Mouse (Mus musculus) spleen, postnatal 4 days (tissue): Measurements from ENCODE around the gene Hist1h2an.
A peak's percentile ranks its signal among the peaks of the same experiment; 100 is the strongest.

ENCODE experiments used
- DNase-seq, 2 experiments: peaks; one replicate each; pipeline ENCODE4 v3.0.0; 2022; ENCODE audit warnings: low spot score in 2 of 2

Hist1h2an gene

GRCm38 (mm10) chr13:21783255-21783617 is 3.8 kb downstream of the Hist1h2an start, which contains the start of gene Hist1h3i:
Hist1h3i (minus strand) TSS chr13:21783370.
- DNase-seq, result peak; percentile 74 to 86

DNA sequence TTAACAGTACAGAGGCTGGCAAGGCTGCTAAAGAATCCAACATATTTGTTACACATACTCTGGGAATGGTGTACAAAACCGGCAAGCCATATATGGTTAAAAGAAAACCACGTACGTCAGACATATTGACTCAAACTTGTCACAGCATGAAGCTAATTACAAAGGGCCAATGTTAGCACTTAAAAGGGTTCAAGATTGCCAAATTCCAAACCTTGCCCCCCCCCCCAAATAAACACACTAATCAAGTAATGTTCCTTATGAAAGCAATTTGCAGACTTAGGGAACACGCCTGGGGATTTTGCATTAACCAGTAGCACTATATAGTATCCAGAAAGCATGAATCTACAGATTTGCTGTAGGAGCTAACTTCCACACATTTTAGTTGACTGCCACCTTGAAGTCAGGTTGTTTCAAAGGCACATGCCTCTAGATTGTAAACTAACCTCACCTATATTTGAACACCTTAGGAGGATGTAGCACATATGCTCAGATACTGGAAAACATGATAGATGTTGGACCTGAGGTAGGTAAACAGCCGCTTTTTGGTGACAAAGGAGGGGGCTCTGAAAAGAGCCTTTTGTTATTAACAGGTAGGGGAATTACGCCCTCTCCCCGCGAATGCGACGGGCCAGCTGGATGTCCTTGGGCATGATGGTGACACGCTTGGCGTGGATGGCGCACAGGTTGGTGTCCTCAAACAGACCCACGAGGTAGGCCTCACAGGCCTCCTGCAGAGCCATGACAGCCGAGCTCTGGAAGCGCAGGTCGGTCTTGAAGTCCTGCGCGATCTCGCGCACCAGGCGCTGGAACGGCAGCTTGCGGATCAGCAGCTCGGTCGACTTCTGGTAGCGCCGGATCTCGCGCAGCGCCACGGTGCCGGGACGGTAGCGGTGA is 4.4 kb downstream of the Hist1h2an start:
- peak; percentile 58 to 78 for DNase-seq

- DNase-seq, result no peak
These were observed 5.4 kb downstream of the Hist1h2an start for GRCm38 (mm10) chr13:21781639-21782038.

GRCm38 (mm10) chr13:21781021-21781555 is 5.9 kb downstream of the Hist1h2an start:
- peak in 1 of 2 experiments; percentile 15 for DNase-seq

DNA sequence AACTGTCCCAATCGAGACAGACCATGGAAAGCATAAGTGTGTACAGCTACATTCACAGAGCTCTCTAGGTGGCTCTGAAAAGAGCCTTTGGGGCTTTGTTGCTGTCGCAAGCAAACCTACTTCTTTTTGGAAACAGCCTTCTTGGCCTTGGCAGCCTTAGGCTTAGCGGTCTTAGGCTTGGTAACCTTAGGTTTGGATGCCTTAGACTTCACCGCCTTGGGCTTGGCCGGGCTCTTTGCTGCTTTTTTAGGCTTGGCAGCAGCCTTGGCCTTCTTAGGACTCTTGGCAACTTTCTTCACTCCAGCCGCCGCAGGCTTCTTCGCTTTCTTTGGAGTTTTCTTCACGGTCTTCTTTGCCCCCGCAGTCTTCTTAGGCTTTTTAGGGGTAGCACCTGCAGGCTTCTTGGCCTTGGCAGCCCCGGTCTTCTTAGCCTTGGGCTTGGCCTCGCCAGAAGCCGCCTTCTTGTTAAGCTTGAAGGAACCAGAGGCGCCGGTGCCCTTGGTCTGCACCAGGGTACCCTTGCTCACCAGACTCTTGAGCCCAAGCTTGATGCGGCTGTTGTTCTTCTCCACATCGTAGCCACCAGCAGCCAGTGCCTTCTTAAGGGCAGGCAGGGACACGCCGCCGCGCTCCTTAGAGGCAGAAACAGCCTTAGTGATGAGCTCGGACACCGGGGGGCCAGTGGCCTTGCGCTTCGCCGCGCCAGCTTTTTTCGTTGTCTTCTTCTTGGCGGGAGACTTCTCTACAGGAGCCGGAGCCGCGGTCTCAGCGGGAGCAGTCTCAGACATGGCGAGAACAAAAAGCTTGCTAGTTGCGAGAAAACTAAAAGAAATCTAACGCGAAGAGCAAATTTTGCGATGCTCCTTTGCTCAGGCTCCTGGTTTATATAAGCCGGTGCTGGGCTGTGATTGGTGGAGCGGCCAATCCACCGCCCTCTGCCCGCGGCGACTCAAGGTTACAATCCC is 7.0 kb downstream of the Hist1h2an start, which contains the start of gene Hist1h1b:
Hist1h1b (minus strand) TSS at position 859 of the 965 bp plus-strand sequence.
- DNase-seq, result peak; percentile 88 to 95

GRCm38 (mm10) chr13:21778814-21779766 is 7.9 kb downstream of the Hist1h2an start:
- DNase-seq, result peak; percentile 78 to 87

GRCm38 (mm10) chr13:21755707-21756106 is 31.3 kb downstream of the Hist1h2an start:
- DNase-seq, result no peak

DNA sequence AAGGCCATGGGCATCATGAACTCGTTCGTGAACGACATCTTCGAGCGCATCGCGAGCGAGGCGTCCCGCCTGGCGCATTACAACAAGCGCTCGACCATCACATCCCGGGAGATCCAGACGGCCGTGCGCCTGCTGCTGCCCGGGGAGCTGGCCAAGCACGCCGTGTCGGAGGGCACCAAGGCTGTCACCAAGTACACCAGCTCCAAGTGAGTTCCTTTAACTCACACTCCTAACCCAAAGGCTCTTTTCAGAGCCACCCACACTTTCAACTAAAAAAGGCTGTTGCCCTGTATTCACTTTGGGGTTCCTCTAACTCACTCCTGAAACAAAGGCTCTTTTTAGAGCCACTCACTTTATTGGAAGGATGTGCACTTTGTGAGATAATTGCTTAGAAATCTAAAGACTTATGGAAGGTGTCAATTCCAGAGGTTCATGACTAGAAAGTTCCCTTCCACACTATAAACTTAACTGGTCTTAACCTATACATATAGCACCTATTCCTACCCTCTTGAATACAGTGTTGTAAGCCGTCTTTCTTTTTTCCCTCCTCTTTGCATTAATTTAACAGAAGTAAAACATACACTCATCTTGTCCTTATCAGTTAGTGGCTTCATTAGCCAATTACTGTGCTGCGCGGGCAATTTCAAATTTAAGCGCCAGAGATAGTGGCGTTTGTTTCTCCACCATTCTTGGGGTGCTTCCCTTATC is 32.6 kb downstream of the Hist1h2an start:
- DNase-seq, result peak; percentile 74 to 82

DNA sequence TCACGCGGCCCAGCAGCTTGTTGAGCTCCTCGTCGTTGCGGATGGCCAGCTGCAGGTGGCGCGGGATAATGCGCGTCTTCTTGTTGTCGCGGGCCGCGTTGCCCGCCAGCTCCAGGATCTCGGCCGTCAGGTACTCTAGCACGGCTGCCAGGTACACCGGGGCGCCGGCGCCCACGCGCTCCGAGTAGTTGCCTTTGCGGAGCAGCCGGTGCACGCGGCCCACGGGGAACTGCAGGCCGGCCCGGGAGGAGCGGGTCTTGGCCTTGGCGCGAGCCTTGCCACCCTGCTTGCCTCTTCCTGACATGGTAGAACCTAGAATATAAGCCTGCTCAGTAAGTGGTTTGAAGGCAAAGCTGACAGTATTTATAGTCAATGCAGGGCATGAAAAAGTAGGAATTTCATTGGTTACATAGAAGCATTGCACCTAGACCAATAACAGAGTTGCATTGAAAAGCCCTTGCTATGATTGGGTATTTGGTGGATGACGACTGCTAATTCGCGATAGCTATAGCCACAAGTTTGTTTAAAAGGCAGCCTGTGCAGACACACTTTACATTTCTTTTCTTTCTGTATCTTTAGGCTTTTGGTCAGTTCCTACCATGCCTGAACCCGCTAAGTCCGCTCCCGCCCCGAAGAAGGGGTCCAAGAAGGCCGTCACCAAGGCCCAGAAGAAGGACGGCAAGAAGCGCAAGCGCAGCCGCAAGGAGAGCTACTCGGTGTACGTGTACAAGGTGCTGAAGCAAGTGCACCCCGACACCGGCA is 33.3 kb downstream of the Hist1h2an start, which contains the start of the genes Hist1h2ak and Hist1h2bn:
Hist1h2ak (minus strand) TSS at position 304 of the 762 bp plus-strand sequence.
Hist1h2bn (plus strand) TSS at position 600 of the 762 bp plus-strand sequence.
- DNase-seq, result peak; percentile 86 to 92

GRCm38 (mm10) chr13:21753051-21753523 is 33.9 kb downstream of the Hist1h2an start:
- DNase-seq, result no peak

- DNase-seq, result peak in 1 of 2 experiments; percentile 32
These were observed 34.7 kb downstream of the Hist1h2an start for GRCm38 (mm10) chr13:21752356-21752755.

DNA sequence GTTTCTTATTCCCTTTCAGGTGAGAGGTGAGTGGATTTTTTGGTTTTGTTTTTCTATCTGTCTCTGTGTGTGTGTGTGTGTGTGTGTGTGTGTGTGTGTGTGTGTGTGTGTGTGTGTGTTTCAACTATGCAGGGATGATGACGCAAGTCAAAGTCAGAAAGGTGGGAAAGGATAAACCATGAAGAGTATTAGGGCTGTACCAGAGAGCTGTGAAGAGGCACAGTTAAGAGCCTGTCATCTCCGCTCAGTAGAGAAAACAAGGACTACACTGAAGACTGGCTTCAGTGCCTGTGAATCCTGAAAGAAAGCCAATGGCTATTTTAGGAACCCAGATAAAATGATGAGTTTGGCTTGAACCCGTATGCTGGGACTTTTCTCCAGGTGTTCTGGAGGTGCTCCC is 35.2 kb downstream of the Hist1h2an start:
- no peak for DNase-seq

DNA sequence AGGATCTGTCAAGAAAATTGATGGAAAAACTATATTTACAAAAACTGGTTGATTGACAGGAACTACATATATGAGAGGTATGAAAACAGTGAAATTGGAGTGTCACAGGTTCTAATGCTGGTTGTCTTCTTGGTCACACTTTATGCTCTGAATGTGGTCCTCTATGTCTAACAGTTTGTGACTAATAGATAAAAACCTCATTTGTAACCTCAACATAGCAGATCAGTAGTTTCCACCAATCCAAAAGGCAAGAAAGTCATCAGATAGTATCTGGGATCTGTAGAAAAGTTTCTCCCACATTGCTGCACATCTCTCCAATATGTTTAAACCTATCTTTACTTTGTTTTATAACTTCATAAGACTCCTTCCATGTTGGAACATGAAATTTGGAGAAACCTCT is 35.6 kb downstream of the Hist1h2an start:
- no peak for DNase-seq

GRCm38 (mm10) chr13:21750159-21751017 is 36.6 kb downstream of the Hist1h2an start, which contains the start of gene Hist1h4k:
Hist1h4k (minus strand) TSS chr13:21750505.
- DNase-seq, result peak; percentile 96 to 98

GRCm38 (mm10) chr13:21749387-21750158 is 37.4 kb downstream of the Hist1h2an start:
- DNase-seq, result peak in 1 of 2 experiments; percentile 24

DNA sequence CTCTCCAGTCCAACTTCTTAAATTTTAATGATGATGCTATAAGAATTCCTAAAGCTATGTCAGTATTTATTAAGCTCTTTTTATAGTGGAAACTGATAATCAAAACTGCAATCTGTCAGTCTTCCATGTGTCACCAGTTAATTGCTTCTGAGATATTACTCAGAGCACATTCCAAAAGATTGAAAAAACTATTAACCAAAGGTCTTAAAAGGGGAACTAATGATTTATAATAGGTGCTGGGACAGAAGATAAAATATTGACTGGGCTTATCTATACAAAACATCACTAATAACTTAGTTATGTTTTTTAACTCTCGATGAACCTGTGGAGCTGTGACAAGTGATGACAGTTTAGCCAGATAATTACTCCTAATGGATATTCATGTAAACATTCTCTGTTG is 42.0 kb downstream of the Hist1h2an start:
- no peak for DNase-seq
